Mouse (Mus musculus): ENCODE measurements around the gene Xpr1. TPM values are rescaled to one million over a fixed set of nuclear protein-coding genes. Genes with fewer than 3 reads are reported as not detected.

Xpr1 gene
- polyA plus RNA-seq, 1 experiment from 2014 or later = 10.4 TPM

- Histone ChIP-seq H3K4me1 (ENCODE audit: control insufficient read depth, insufficient read depth, low read length) (no peaks in the 10 kb centered on the region), H3K9me3 (ENCODE audit: control insufficient read depth, low read length) (no peaks in the 10 kb centered on the region), H3K4me3 (ENCODE audit: low read length) (no peak overlapping the region), H3K4me2 (replicated peaks; ENCODE audit: low read depth, low read length) (no peak overlapping the region), H3K9ac (ENCODE audit: low read depth, low read length) (no peak overlapping the region), H3K27ac (ENCODE audit: low read depth, low read length) (no peak overlapping the region), H3K36me3 (ENCODE audit: control insufficient read depth, insufficient read depth, low read length) (no peaks in the 10 kb centered on the region), H3K27me3 (ENCODE audit: control insufficient read depth, insufficient read depth, low read length) (no peaks in the 10 kb centered on the region)
- 51% methylated on average over 7 of the region's 7 CpGs for WGBS
- ATAC-seq (ENCODE audit: low FRiP score, low TSS enrichment) = no peak
Observed at GRCm38 (mm10) chr1:155439551-155439950, 22.3 kb upstream of the Xpr1 start.

- H3K4me1 ChIP-seq (ENCODE audit: control insufficient read depth, insufficient read depth, low read length) = no peaks in the 10 kb centered on the region
- no peak overlapping the region for H3K9ac ChIP-seq (ENCODE audit: low read depth, low read length)
- no peaks in the 10 kb centered on the region for H3K27me3 ChIP-seq (ENCODE audit: control insufficient read depth, insufficient read depth, low read length)
- no peak overlapping the region for H3K4me3 ChIP-seq (ENCODE audit: low read length)
- H3K27ac ChIP-seq (ENCODE audit: low read depth, low read length) = no peak overlapping the region
- no peaks in the 10 kb centered on the region for H3K36me3 ChIP-seq (ENCODE audit: control insufficient read depth, insufficient read depth, low read length)
- no peak for ATAC-seq (ENCODE audit: low FRiP score, low TSS enrichment)
- WGBS = 20% methylated on average over 3 of the region's 3 CpGs
- no peak overlapping the region for H3K4me2 ChIP-seq (replicated peaks; ENCODE audit: low read depth, low read length)
- H3K9me3 ChIP-seq (ENCODE audit: control insufficient read depth, low read length) = no peaks in the 10 kb centered on the region
Observed at GRCm38 (mm10) chr1:155438525-155438924, 21.3 kb upstream of the Xpr1 start.

DNA sequence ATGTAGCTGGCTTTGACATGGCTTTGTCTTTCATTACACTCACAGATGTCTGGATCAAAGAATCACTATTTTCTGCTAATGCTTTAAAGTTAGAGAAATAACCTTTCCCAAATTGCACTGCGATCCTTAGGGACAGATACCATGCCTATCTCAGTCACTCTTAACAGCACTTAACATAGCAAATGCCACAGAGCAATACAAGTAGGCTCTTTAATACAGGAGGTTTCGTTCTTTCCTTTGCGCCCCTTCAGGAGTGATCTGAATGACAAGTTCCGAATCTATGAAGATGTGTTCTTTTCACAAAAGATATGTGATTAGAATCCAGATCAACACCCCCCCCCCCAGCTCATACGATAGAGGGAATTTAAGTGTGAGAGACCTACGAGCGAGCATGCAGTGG is 12.1 kb upstream of the Xpr1 start:
- ATAC-seq (ENCODE audit: low FRiP score, low TSS enrichment) = no peak
- no peaks in the 10 kb centered on the region for H3K36me3 ChIP-seq (ENCODE audit: control insufficient read depth, insufficient read depth, low read length)
- H3K27me3 ChIP-seq (ENCODE audit: control insufficient read depth, insufficient read depth, low read length) = no peaks in the 10 kb centered on the region
- H3K4me3 ChIP-seq (ENCODE audit: low read length) = no peak overlapping the region
- H3K9me3 ChIP-seq (ENCODE audit: control insufficient read depth, low read length) = no peaks in the 10 kb centered on the region
- WGBS = 89% methylated on average over 7 of the region's 7 CpGs
- no peak overlapping the region for H3K27ac ChIP-seq (ENCODE audit: low read depth, low read length)
- H3K4me1 ChIP-seq (ENCODE audit: control insufficient read depth, insufficient read depth, low read length) = no peaks in the 10 kb centered on the region
- no peak overlapping the region for H3K4me2 ChIP-seq (replicated peaks; ENCODE audit: low read depth, low read length)
- H3K9ac ChIP-seq (ENCODE audit: low read depth, low read length) = no peak overlapping the region

GRCm38 (mm10) chr1:155427126-155427865 is 10.1 kb upstream of the Xpr1 start:
- Histone ChIP-seq H3K27me3 (ENCODE audit: control insufficient read depth, insufficient read depth, low read length) (no peaks in the 10 kb centered on the region), H3K36me3 (ENCODE audit: control insufficient read depth, insufficient read depth, low read length) (no peaks in the 10 kb centered on the region), H3K4me2 (replicated peaks; ENCODE audit: low read depth, low read length) (no peak overlapping the region), H3K4me3 (ENCODE audit: low read length) (no peak overlapping the region), H3K9ac (ENCODE audit: low read depth, low read length) (no peak overlapping the region), H3K9me3 (ENCODE audit: control insufficient read depth, low read length) (no peaks in the 10 kb centered on the region), H3K27ac (ENCODE audit: low read depth, low read length) (no peak overlapping the region), H3K4me1 (ENCODE audit: control insufficient read depth, insufficient read depth, low read length) (no peaks in the 10 kb centered on the region)
- 73% methylated on average over 6 of the region's 6 CpGs for WGBS
- no peak for ATAC-seq (ENCODE audit: low FRiP score, low TSS enrichment)

GRCm38 (mm10) chr1:155425743-155426315 is 8.6 kb upstream of the Xpr1 start:
- H3K36me3 ChIP-seq (ENCODE audit: control insufficient read depth, insufficient read depth, low read length) = no peaks in the 10 kb centered on the region
- H3K9me3 ChIP-seq (ENCODE audit: control insufficient read depth, low read length) = no peaks in the 10 kb centered on the region
- no peak for ATAC-seq (ENCODE audit: low FRiP score, low TSS enrichment)
- H3K9ac ChIP-seq (ENCODE audit: low read depth, low read length) = no peak overlapping the region
- H3K27me3 ChIP-seq (ENCODE audit: control insufficient read depth, insufficient read depth, low read length) = no peaks in the 10 kb centered on the region
- no peak overlapping the region for H3K27ac ChIP-seq (ENCODE audit: low read depth, low read length)
- no peaks in the 10 kb centered on the region for H3K4me1 ChIP-seq (ENCODE audit: control insufficient read depth, insufficient read depth, low read length)
- H3K4me3 ChIP-seq (ENCODE audit: low read length) = no peak overlapping the region
- WGBS = 36% methylated on average over 6 of the region's 6 CpGs
- H3K4me2 ChIP-seq (replicated peaks; ENCODE audit: low read depth, low read length) = no peak overlapping the region

GRCm38 (mm10) chr1:155425285-155425684 is 8.1 kb upstream of the Xpr1 start:
- Histone ChIP-seq H3K27me3 (ENCODE audit: control insufficient read depth, insufficient read depth, low read length) (no peaks in the 10 kb centered on the region), H3K9me3 (ENCODE audit: control insufficient read depth, low read length) (no peaks in the 10 kb centered on the region), H3K4me3 (ENCODE audit: low read length) (no peak overlapping the region), H3K9ac (ENCODE audit: low read depth, low read length) (no peak overlapping the region), H3K36me3 (ENCODE audit: control insufficient read depth, insufficient read depth, low read length) (no peaks in the 10 kb centered on the region), H3K4me2 (replicated peaks; ENCODE audit: low read depth, low read length) (no peak overlapping the region), H3K4me1 (ENCODE audit: control insufficient read depth, insufficient read depth, low read length) (no peaks in the 10 kb centered on the region), H3K27ac (ENCODE audit: low read depth, low read length) (no peak overlapping the region)
- 89% methylated on average over 5 of the region's 5 CpGs for WGBS
- ATAC-seq (ENCODE audit: low FRiP score, low TSS enrichment) = no peak

- Histone ChIP-seq H3K27ac (ENCODE audit: low read depth, low read length) (no peak overlapping the region), H3K27me3 (ENCODE audit: control insufficient read depth, insufficient read depth, low read length) (no peaks in the 10 kb centered on the region), H3K4me1 (ENCODE audit: control insufficient read depth, insufficient read depth, low read length) (no peaks in the 10 kb centered on the region), H3K4me2 (replicated peaks; ENCODE audit: low read depth, low read length) (no peak overlapping the region), H3K4me3 (ENCODE audit: low read length) (no peak overlapping the region), H3K36me3 (ENCODE audit: control insufficient read depth, insufficient read depth, low read length) (no peaks in the 10 kb centered on the region), H3K9me3 (ENCODE audit: control insufficient read depth, low read length) (no peaks in the 10 kb centered on the region), H3K9ac (ENCODE audit: low read depth, low read length) (no peak overlapping the region)
- no peak for ATAC-seq (ENCODE audit: low FRiP score, low TSS enrichment)
- WGBS = 69% methylated on average over 4 of the region's 4 CpGs
Observed at GRCm38 (mm10) chr1:155423801-155424200, 6.6 kb upstream of the Xpr1 start.

DNA sequence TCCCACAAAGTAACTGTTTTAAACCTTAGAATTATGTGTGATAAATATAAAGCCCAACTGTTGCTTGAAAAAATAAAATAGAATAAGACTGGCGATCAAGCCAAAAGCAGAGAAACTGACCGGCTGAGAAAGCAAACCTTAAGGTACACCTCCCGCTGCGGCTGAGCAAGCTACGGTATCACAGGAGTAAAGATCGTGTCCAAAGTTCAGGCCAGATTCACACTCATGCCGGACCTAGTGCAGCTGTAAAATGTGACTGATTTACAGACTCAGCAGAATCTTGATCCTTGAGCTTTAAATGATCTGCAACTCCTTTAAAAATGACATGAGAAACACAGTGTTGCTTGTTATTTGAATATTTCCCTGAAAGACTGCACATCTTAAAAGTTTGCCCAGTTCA is 4.8 kb upstream of the Xpr1 start:
- H3K27me3 ChIP-seq (ENCODE audit: control insufficient read depth, insufficient read depth, low read length) = no peaks in the 10 kb centered on the region
- 58% methylated on average over 7 of the region's 7 CpGs for WGBS
- no peak overlapping the region for H3K4me2 ChIP-seq (replicated peaks; ENCODE audit: low read depth, low read length)
- H3K27ac ChIP-seq (ENCODE audit: low read depth, low read length) = no peak overlapping the region
- H3K36me3 ChIP-seq (ENCODE audit: control insufficient read depth, insufficient read depth, low read length) = no peaks in the 10 kb centered on the region
- no peaks in the 10 kb centered on the region for H3K9me3 ChIP-seq (ENCODE audit: control insufficient read depth, low read length)
- no peaks in the 10 kb centered on the region for H3K4me1 ChIP-seq (ENCODE audit: control insufficient read depth, insufficient read depth, low read length)
- H3K9ac ChIP-seq (ENCODE audit: low read depth, low read length) = no peak overlapping the region
- ATAC-seq (ENCODE audit: low FRiP score, low TSS enrichment) = no peak
- no peak overlapping the region for H3K4me3 ChIP-seq (ENCODE audit: low read length)

DNA sequence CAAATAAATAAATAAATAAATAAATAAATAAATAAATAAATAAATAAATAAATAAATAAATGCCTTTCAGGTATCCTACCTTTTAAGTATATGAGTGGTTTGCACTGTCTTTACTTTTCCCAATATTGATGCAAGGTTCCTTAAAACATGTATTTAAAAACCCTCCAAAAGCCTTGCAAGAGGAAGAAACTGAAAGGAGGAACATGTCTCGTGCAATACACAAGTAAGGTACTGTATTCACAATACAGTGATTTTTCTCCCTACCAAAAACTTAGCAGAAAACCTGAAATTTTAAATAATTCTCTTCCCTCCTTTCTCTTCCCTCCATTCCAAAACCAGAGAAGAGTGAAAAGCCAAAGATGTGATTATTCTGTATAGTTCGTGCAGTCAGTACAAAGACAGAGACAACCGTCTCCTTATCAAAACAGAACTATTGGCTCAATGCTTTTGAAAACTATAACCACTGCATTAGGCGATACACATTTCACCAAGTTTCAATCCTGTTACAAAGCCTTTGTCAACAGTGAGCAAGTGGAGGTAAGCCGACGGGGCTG is 991 bp downstream of the Xpr1 start:
- H3K27me3 ChIP-seq (ENCODE audit: control insufficient read depth, insufficient read depth, low read length) = no peaks in the 10 kb centered on the region
- peak overlapping the region; percentile 85; the same call in 1 of the 2 replicates for H3K27ac ChIP-seq (ENCODE audit: low read depth, low read length)
- peak overlapping the region; percentile 70 for H3K9ac ChIP-seq (ENCODE audit: low read depth, low read length)
- no peaks in the 10 kb centered on the region for H3K36me3 ChIP-seq (ENCODE audit: control insufficient read depth, insufficient read depth, low read length)
- 4% methylated on average over 6 of the region's 6 CpGs for WGBS
- peak overlapping the region; percentile 76 for H3K4me2 ChIP-seq (replicated peaks; ENCODE audit: low read depth, low read length)
- peak overlapping the region; percentile 88 for H3K4me3 ChIP-seq (ENCODE audit: low read length)
- ATAC-seq (ENCODE audit: low FRiP score, low TSS enrichment) = no peak
- H3K9me3 ChIP-seq (ENCODE audit: control insufficient read depth, low read length) = no peaks in the 10 kb centered on the region
- H3K4me1 ChIP-seq (ENCODE audit: control insufficient read depth, insufficient read depth, low read length) = 0 out of 2 replicates have a peak, but pooled peaks cover 4% of the 10 kb centered on the region

All from kidney, embryonic 14.5 days (tissue).